Mouse (Mus musculus) C2C12 (cell line): ENCODE measurements at regions not wholly inside any gene's neighbourhood (a gene's known extent, or its start where the extent isn't known, plus 50 kb on each side); places are given as distances from the start of the nearest gene placed in this dataset.

ENCODE experiments used
- CTCF ChIP-seq: IDR thresholded peaks from one replicate; pipeline ENCODE4 v1.5.1; 2011; ENCODE audit not compliant: control insufficient read depth, insufficient read depth, insufficient read length
- USF1 ChIP-seq: IDR thresholded peaks from one replicate; pipeline ENCODE4 v1.6.1; 2011; ENCODE audit warnings: low read depth, mild to moderate bottlenecking, control low read depth, moderate library complexity

DNA sequence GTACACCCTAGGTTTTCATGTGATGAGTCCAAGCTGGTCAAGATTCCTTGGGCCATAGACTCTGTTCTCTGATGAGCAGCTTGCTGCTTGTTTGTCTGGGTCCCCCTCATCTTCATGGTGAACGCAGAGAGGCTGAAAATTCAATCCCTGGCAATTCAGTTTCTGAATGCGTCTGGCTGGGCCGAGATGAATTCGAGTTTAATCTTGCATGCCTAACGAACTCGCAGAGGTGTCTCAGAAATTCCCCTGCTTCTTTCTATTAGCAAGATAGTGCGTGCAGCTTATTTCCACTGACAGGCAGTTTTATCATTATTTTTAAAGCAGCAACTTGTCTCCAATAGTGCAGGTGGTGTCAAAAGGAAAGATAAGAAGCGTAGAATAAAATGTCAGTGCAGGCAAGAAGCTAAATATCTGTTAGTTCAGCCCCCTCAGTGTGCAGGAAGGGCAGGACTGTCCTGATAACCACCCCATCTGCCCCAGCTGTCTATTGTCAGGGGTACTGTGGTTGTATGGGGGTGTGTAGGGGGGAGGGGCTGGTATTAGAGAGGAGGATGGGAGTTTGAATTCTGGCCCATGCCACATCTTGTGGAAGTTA lies 86.5 kb upstream of the Gpr139 start:
- TF ChIP-seq CTCF (no peak), USF1 (no peak)
